Mouse (Mus musculus) gastrocnemius, postnatal 10 days (tissue): Measurements from ENCODE around the gene Ntm. TPM values are rescaled to one million over a fixed set of nuclear protein-coding genes. Genes with fewer than 3 reads are reported as not detected.

Source experiments
- DNase-seq: peaks from one replicate; pipeline ENCODE4 v3.0.0; 2021; ENCODE audit warnings: mixed read lengths
- total RNA-seq, 2 experiments: library from RNA; stranded (reverse); gene quantifications; 2 replicates each; pipeline ENCODE4 v1.2.3; 2021

The Ntm gene
- total RNA-seq, 2 experiments from 2014 or later: 4.7 to 5.4 TPM

GRCm38 (mm10) chr9:29319197-29319596 lies 643.7 kb downstream of the Ntm start:
- no peak for DNase-seq

GRCm38 (mm10) chr9:29318676-29319162 lies 644.2 kb downstream of the Ntm start:
- DNase-seq: no peak

- DNase-seq: no peak
Measured at GRCm38 (mm10) chr9:29317623-29318022, 645.3 kb downstream of the Ntm start.

- DNase-seq: no peak
Measured at GRCm38 (mm10) chr9:29315842-29316241, 647.1 kb downstream of the Ntm start.

GRCm38 (mm10) chr9:29306961-29307360 lies 656.0 kb downstream of the Ntm start:
- no peak for DNase-seq

- DNase-seq: no peak
Measured at GRCm38 (mm10) chr9:29298340-29298739, 664.6 kb downstream of the Ntm start.

- no peak for DNase-seq
Measured at GRCm38 (mm10) chr9:29296752-29297151, 666.2 kb downstream of the Ntm start.

- DNase-seq: no peak
Measured at GRCm38 (mm10) chr9:29288003-29288704, 674.8 kb downstream of the Ntm start.

- DNase-seq: no peak
Measured at GRCm38 (mm10) chr9:29285144-29285543, 677.8 kb downstream of the Ntm start.

- no peak for DNase-seq
Measured at GRCm38 (mm10) chr9:29272861-29273260, 690.1 kb downstream of the Ntm start.

- DNase-seq: no peak
Measured at GRCm38 (mm10) chr9:29269988-29270387, 693.0 kb downstream of the Ntm start.

GRCm38 (mm10) chr9:29269277-29269646 lies 693.7 kb downstream of the Ntm start:
- DNase-seq: no peak

GRCm38 (mm10) chr9:29268583-29269276 lies 694.2 kb downstream of the Ntm start:
- DNase-seq: peak; percentile 7

GRCm38 (mm10) chr9:29267663-29268062 lies 695.3 kb downstream of the Ntm start:
- no peak for DNase-seq

- DNase-seq: no peak
Measured at GRCm38 (mm10) chr9:29265177-29265576, 697.8 kb downstream of the Ntm start.

GRCm38 (mm10) chr9:29262836-29263235 lies 700.1 kb downstream of the Ntm start:
- DNase-seq: no peak

GRCm38 (mm10) chr9:29252866-29253265 lies 710.1 kb downstream of the Ntm start:
- no peak for DNase-seq

- no peak for DNase-seq
Measured at GRCm38 (mm10) chr9:29250813-29251212, 712.1 kb downstream of the Ntm start.

- DNase-seq: no peak
Measured at GRCm38 (mm10) chr9:29247812-29248211, 715.1 kb downstream of the Ntm start.

- DNase-seq: no peak
Measured at GRCm38 (mm10) chr9:29244006-29244405, 718.9 kb downstream of the Ntm start.

GRCm38 (mm10) chr9:29242497-29243422 lies 720.2 kb downstream of the Ntm start:
- DNase-seq: no peak

GRCm38 (mm10) chr9:29240797-29241196 lies 722.1 kb downstream of the Ntm start:
- no peak for DNase-seq

GRCm38 (mm10) chr9:29238973-29239372 lies 724.0 kb downstream of the Ntm start:
- DNase-seq: no peak
